Mouse (Mus musculus): ENCODE results near the gene Gm36245.
"Not testable (repeated sequence)": the region's sequence is repeated elsewhere in the genome, so short reads cannot be mapped to it uniquely, and the experiment has no call there.

Gm36245 gene

GRCm38 (mm10) chr15:77598958-77599357, at the start of gene Gm36245:
Gene Gm36245, plus strand, starts transcription at chr15:77599258.
- DNase-seq (ENCODE audit: low read depth, low spot score): no peak

- no peak for DNase-seq (ENCODE audit: low read depth, low spot score)
Measured at GRCm38 (mm10) chr15:77561792-77562191, 37.3 kb upstream of the Gm36245 start, which contains the start of gene 1700025B11Rik. Gene 1700025B11Rik, minus strand, starts transcription at chr15:77561892.

GRCm38 (mm10) chr15:77563219-77563618, 35.8 kb upstream of the Gm36245 start:
- no peak for DNase-seq (ENCODE audit: low read depth, low spot score)

- DNase-seq (ENCODE audit: low read depth, low spot score): no peak
Measured at GRCm38 (mm10) chr15:77578801-77579200, 20.3 kb upstream of the Gm36245 start.

GRCm38 (mm10) chr15:77579311-77579710, 19.7 kb upstream of the Gm36245 start:
- no peak for DNase-seq (ENCODE audit: low read depth, low spot score)

- DNase-seq (ENCODE audit: low read depth, low spot score): no peak
Measured at GRCm38 (mm10) chr15:77581681-77582080, 17.4 kb upstream of the Gm36245 start.

GRCm38 (mm10) chr15:77587026-77587425, 12.0 kb upstream of the Gm36245 start:
- no peak for DNase-seq (ENCODE audit: low read depth, low spot score)

- no peak for DNase-seq (ENCODE audit: low read depth, low spot score)
Measured at GRCm38 (mm10) chr15:77588981-77589380, 10.1 kb upstream of the Gm36245 start.

- DNase-seq (ENCODE audit: low read depth, low spot score): no peak
Measured at GRCm38 (mm10) chr15:77590881-77591280, 8.2 kb upstream of the Gm36245 start.

GRCm38 (mm10) chr15:77593557-77593956, 5.5 kb upstream of the Gm36245 start:
- no peak for DNase-seq (ENCODE audit: low read depth, low spot score)

- DNase-seq (ENCODE audit: low read depth, low spot score): no peak
Measured at GRCm38 (mm10) chr15:77595961-77596360, 3.1 kb upstream of the Gm36245 start, which contains the start of gene Apol10b. Gene Apol10b, minus strand, starts transcription at chr15:77596125.

- no peak for DNase-seq (ENCODE audit: low read depth, low spot score)
Measured at GRCm38 (mm10) chr15:77598429-77598828, 629 bp upstream of the Gm36245 start.

- DNase-seq (ENCODE audit: low read depth, low spot score): no peak
Measured at GRCm38 (mm10) chr15:77606069-77606468, 7.0 kb downstream of the Gm36245 start.

GRCm38 (mm10) chr15:77624710-77625109, 25.7 kb downstream of the Gm36245 start:
- DNase-seq (ENCODE audit: low read depth, low spot score): no peak

- DNase-seq (ENCODE audit: low read depth, low spot score): not testable (repeated sequence)
Measured at GRCm38 (mm10) chr15:77626471-77626870, 27.4 kb downstream of the Gm36245 start.

GRCm38 (mm10) chr15:77628647-77629046, 29.6 kb downstream of the Gm36245 start:
- not testable (repeated sequence) for DNase-seq (ENCODE audit: low read depth, low spot score)

GRCm38 (mm10) chr15:77629822-77630221, 30.8 kb downstream of the Gm36245 start:
- DNase-seq (ENCODE audit: low read depth, low spot score): not testable (repeated sequence)

GRCm38 (mm10) chr15:77643176-77643575, 44.1 kb downstream of the Gm36245 start, which contains the start of gene Apol11b:
Gene Apol11b, minus strand, starts transcription at chr15:77643286.
- DNase-seq (ENCODE audit: low read depth, low spot score): not testable (repeated sequence)

GRCm38 (mm10) chr15:77651143-77651542, 52.1 kb downstream of the Gm36245 start:
- DNase-seq (ENCODE audit: low read depth, low spot score): not testable (repeated sequence)

All from retina, postnatal 7 days (tissue).